Comparison of ENCODE assay signal across 14 mouse cellular contexts in the genomic region with DNA sequence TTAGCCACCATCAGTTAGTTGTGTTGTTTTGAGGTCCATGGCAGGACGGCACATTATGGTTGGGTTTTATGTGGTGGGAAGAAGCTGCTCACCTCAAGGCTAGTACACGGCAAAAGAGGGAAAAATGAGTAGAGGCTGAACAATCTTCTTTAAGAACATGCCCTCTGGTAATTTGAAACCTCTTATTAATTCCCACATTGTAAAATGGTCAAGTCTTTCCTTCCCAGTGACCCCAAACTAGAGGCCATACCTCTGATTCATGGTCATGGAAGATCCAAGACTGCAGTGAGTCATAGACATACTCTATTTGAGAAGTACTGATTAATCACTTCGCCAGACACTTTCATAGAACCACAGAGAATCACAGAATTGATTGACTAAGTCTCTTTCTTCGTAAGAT. TPM values are rescaled to one million over a fixed set of nuclear protein-coding genes. Genes with fewer than 3 reads are reported as not detected.
"Had no signal": no experiment of that assay in that cellular context is flagged by ENCODE, and none has a peak within 500 bp of the region (broad histone marks: within the 10 kb centered on the region; RNA-seq: fewer than 3 reads in every experiment).

No protein-coding gene starts in this region.

- H3K27me3 ChIP-seq: liver, embryonic 13.5 days; midbrain, embryonic 12.5 days; midbrain, embryonic 15.5 days; neural tube, embryonic 13.5 days had no signal

- H3K27ac ChIP-seq: left cerebral cortex, adult 2 months; liver, embryonic 13.5 days; macrophage; midbrain, embryonic 12.5 days; midbrain, embryonic 15.5 days; neural tube, embryonic 13.5 days had no signal

- H3K36me3 ChIP-seq: liver, embryonic 13.5 days; midbrain, embryonic 12.5 days; midbrain, embryonic 15.5 days; neural tube, embryonic 13.5 days had no signal

- H3K4me1 ChIP-seq: liver, embryonic 13.5 days; midbrain, embryonic 12.5 days; midbrain, embryonic 15.5 days; neural tube, embryonic 13.5 days had no signal

- H3K9ac ChIP-seq: liver, embryonic 13.5 days; midbrain, embryonic 12.5 days; midbrain, embryonic 15.5 days; neural tube, embryonic 13.5 days had no signal

- DNase-seq: kidney, adult 2 months; kidney, postnatal 10 days; kidney, postnatal 36 days; layer of hippocampus, postnatal 36 days; liver, embryonic 13.5 days; lung, adult 2 months; thymus, postnatal 25 days had no signal

- ATAC-seq: midbrain, embryonic 15.5 days had no signal

- H3K9me3 ChIP-seq: liver, embryonic 13.5 days; midbrain, embryonic 12.5 days; midbrain, embryonic 15.5 days; neural tube, embryonic 13.5 days had no signal

- H3K4me3 ChIP-seq: left cerebral cortex, adult 2 months; liver, embryonic 13.5 days; midbrain, embryonic 12.5 days; midbrain, embryonic 15.5 days; neural tube, embryonic 13.5 days had no signal

- H3K4me2 ChIP-seq: liver, embryonic 13.5 days; midbrain, embryonic 12.5 days; midbrain, embryonic 15.5 days; neural tube, embryonic 13.5 days had no signal

RNA-seq across cellular contexts. Expression of a gene that starts 13.6 kb away (rescaled TPM):
- polyA plus RNA-seq: limb, embryonic 11.5 days; macrophage; midbrain, embryonic 12.5 days; thymus, postnatal 0 days had no signal
